Mouse (Mus musculus) heart, adult 2 months (tissue): ENCODE results near the gene Nrxn3.

Experiments used
- CTCF ChIP-seq: fragments of 200-600 bp; IDR thresholded peaks from 2 replicates; pipeline ENCODE4 v1.8.1; 2022; ENCODE audit warnings: antibody characterized with exemption, mild to moderate bottlenecking, moderate library complexity
- POLR2A ChIP-seq: fragments of 200-500 bp; IDR thresholded peaks from 2 replicates; pipeline ENCODE4 v1.6.1; 2011; ENCODE audit warnings: mild to moderate bottlenecking, low read depth, low read length, control low read depth; ENCODE audit not compliant: insufficient read depth

GRCm38 (mm10) chr12:89976648-89977047 is 1254.0 kb downstream of the Nrxn3 start:
- no peak for TF ChIP-seq POLR2A
- TF ChIP-seq CTCF: no peak
